Comparison of ENCODE assay signal across 9 mouse cellular contexts in genomic region chr5:65686806-65687205, GRCm38 (mm10).
"Had no signal": no experiment of that assay in that cellular context is flagged by ENCODE, and none has a peak within 500 bp of the region (broad histone marks: within the 10 kb centered on the region; RNA-seq: fewer than 3 reads in every experiment).

No protein-coding gene starts in this region.

- DNase-seq: liver, postnatal 0 days; lung, adult 2 months; lung, postnatal 14 days; lung, postnatal 36 days; right cerebral cortex, postnatal 14 days; spleen, adult 18-20 months; thymus, adult 18-20 months; thymus, postnatal 14 days; thymus, postnatal 36 days had no signal
